31 mouse cellular contexts compared by ENCODE assay signal in genomic region chr11:72425201-72425600, GRCm38 (mm10). TPM values are rescaled to one million over a fixed set of nuclear protein-coding genes. Genes with fewer than 3 reads are reported as not detected.
"Had no signal": no experiment of that assay in that cellular context is flagged by ENCODE, and none has a peak within 500 bp of the region (broad histone marks: within the 10 kb centered on the region; RNA-seq: fewer than 3 reads in every experiment).

No protein-coding gene starts in this region.

- H3K9me3 ChIP-seq: embryonic facial prominence, embryonic 10.5 days; embryonic facial prominence, embryonic 12.5 days; embryonic facial prominence, embryonic 13.5 days; embryonic facial prominence, embryonic 15.5 days; forebrain, embryonic 10.5 days; forebrain, embryonic 12.5 days; forebrain, embryonic 15.5 days; heart, embryonic 10.5 days had no signal

- DNase-seq: cerebellum, adult 9-11 months; cerebellum, postnatal 10 days; cerebellum, postnatal 14 days; cerebellum, postnatal 25 days; cerebellum, postnatal 36 days; embryo, embryonic 11 days; forebrain, postnatal 0 days; gastrocnemius, postnatal 10 days; gastrocnemius, postnatal 14 days; gastrocnemius, postnatal 25 days; gastrocnemius, postnatal 36 days; heart, adult 11 months; heart, adult 18-20 months had no signal

- H3K9ac ChIP-seq: embryonic facial prominence, embryonic 12.5 days; embryonic facial prominence, embryonic 13.5 days; embryonic facial prominence, embryonic 15.5 days; forebrain, embryonic 12.5 days; forebrain, embryonic 13.5 days; forebrain, embryonic 15.5 days; forebrain, postnatal 0 days had no signal

- H3K4me1 ChIP-seq: embryonic facial prominence, embryonic 12.5 days; embryonic facial prominence, embryonic 13.5 days; embryonic facial prominence, embryonic 15.5 days; forebrain, embryonic 10.5 days; forebrain, embryonic 12.5 days; forebrain, embryonic 13.5 days; forebrain, embryonic 15.5 days; heart, embryonic 10.5 days had no signal

- H3K27me3 ChIP-seq: embryonic facial prominence, embryonic 12.5 days; embryonic facial prominence, embryonic 13.5 days; embryonic facial prominence, embryonic 15.5 days; forebrain, embryonic 12.5 days; forebrain, embryonic 13.5 days; forebrain, embryonic 15.5 days had no signal

- H3K4me3 ChIP-seq: embryonic facial prominence, embryonic 10.5 days; embryonic facial prominence, embryonic 12.5 days; embryonic facial prominence, embryonic 13.5 days; embryonic facial prominence, embryonic 15.5 days; erythroblast, embryonic 14.5 days; forebrain, embryonic 10.5 days; forebrain, embryonic 12.5 days; forebrain, embryonic 13.5 days; forebrain, embryonic 15.5 days; heart, adult 2 months; heart, embryonic 10.5 days had no signal

- H3K27ac ChIP-seq: embryonic facial prominence, embryonic 10.5 days; embryonic facial prominence, embryonic 12.5 days; embryonic facial prominence, embryonic 13.5 days; embryonic facial prominence, embryonic 15.5 days; forebrain, embryonic 10.5 days; forebrain, embryonic 12.5 days; forebrain, embryonic 13.5 days; forebrain, embryonic 15.5 days; heart, adult 2 months; heart, embryonic 10.5 days had no signal

- H3K36me3 ChIP-seq: embryonic facial prominence, embryonic 10.5 days; embryonic facial prominence, embryonic 12.5 days; embryonic facial prominence, embryonic 13.5 days; embryonic facial prominence, embryonic 15.5 days; forebrain, embryonic 10.5 days; forebrain, embryonic 12.5 days; forebrain, embryonic 15.5 days; heart, embryonic 10.5 days had no signal

RNA-seq across cellular contexts. Expression of gene Ggt6, which starts 10.1 kb away (rescaled TPM):
- total RNA-seq: common myeloid progenitor, adult 5-6 weeks; forebrain, postnatal 0 days; granulocyte monocyte progenitor cell, adult 5-6 weeks; heart, adult 18-20 months; heart, adult 2 months had no signal
- polyA plus RNA-seq: embryonic facial prominence, embryonic 11.5 days; erythroblast, embryonic 14.5 days; forebrain, embryonic 10.5 days; forebrain, embryonic 11.5 days; forebrain, embryonic 12.5 days; forebrain, embryonic 13.5 days; forebrain, embryonic 14.5 days; forebrain, embryonic 15.5 days; forebrain, embryonic 16.5 days; forebrain, postnatal 0 days; heart, embryonic 10.5 days; heart, embryonic 11.5 days had no signal

RNA-seq across cellular contexts. Expression of gene Smtnl2, which starts 13.7 kb away (rescaled TPM):
- polyA plus RNA-seq: erythroblast, embryonic 14.5 days had no signal
